Mouse (Mus musculus) olfactory bulb, adult 2 months (tissue): Measurements from ENCODE around the gene Erv3.

Source experiments
- CTCF ChIP-seq: fragments of 200-500 bp; IDR thresholded peaks from 2 replicates; pipeline ENCODE4 v1.5.1; 2012; ENCODE audit warnings: low read depth, mild to moderate bottlenecking, low read length, moderate library complexity; ENCODE audit not compliant: insufficient read depth
- POLR2A ChIP-seq: fragments of 200-500 bp; IDR thresholded peaks from 2 replicates; pipeline ENCODE4 v1.6.1; 2012; ENCODE audit warnings: mild to moderate bottlenecking, low read depth, low read length, moderate library complexity; ENCODE audit not compliant: insufficient read depth

DNA sequence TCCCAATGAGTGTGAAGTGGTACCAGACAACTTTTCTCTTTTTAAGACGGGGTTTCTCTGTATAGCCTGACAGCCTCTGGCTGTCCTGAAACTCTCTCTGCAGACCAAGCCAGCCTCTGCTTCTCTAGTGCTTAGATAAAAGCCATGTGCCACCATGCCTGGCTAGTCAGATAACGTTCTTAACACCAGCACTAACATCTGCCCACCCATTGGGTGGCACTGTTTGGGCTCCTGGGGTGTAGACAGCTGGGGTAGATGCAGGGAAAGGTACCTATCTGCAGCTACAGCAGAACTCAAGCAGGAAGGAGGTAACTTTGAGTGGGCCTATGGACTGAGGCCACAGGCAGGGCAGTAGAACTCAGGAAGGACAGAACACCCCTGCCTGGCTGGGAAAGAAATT lies 34.0 kb downstream of the Erv3 start:
- TF ChIP-seq CTCF (no peak), POLR2A (no peak)
